Mouse (Mus musculus) ES-E14 (cell line): ENCODE measurements around the gene Hnrnpdl.

Experiments
- HCFC1 ChIP-seq: IDR thresholded peaks from 2 replicates; pipeline ENCODE4 v1.6.1; 2012; ENCODE audit warnings: low read length, inconsistent platforms, borderline replicate concordance; ENCODE audit not compliant: insufficient read depth
- ZC3H11A ChIP-seq: IDR thresholded peaks from 2 replicates; pipeline ENCODE4 v1.6.1; 2012; ENCODE audit warnings: low read depth, mild to moderate bottlenecking, inconsistent platforms, low read length, borderline replicate concordance

DNA sequence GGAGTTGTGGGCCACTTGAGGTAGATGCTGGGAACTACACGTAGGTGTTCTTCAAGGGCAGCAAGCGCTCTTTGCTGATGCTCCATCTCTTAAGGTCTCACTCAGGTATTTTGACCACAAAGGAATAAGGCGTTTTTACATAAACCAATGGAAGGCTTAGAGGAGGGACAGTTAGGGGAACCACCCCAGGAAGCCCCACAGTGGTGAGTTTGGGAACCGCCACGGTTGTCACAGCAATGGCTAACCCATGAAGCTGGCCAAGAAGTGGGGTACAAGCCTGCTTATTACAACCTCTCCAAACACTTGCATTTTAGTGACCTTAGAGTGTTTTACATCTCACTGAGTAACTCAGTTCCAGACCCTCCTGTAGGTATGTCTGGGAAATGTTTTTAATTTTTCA is 32.1 kb upstream of the Hnrnpdl start:
- TF ChIP-seq HCFC1 (no peak), ZC3H11A (no peak)
